Mouse (Mus musculus) layer of hippocampus, adult 9-11 months (tissue): ENCODE measurements around the gene Srf.

ENCODE experiments used
- DNase-seq: peaks from one replicate; pipeline ENCODE4 v3.0.0; 2022

Gene Srf

DNA sequence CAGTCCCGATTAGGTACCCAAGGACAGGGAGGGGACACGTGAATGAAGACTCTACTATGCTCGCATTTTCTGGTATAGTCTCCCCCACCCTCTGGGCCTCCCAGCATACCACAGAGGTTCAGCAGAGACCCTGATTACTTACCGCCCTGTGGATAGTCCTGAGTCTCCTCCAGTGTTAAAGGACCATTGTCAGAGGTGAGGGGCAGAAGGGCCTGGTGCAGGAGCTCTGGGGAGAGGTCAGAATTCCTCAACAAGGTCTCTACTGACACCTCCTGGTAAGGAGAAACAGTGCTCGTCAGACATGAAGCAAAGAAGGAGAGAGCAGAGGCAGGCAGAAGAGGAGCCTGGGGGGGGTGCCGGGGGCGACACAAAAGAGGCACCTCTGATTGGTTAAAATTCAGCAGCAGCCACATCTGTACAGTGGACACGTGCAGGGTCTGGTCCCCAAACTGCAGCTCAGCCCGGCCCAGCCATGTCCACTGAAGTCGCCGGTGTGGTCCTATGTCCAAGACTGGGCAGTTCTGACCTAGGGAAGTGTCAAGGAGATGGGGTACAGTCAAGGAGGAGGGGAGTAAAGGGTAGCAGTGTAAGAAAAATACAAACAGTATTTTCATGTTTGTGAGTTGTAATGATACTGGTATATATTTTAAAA is 44.8 kb downstream of the Srf start:
- DNase-seq: no peak

DNA sequence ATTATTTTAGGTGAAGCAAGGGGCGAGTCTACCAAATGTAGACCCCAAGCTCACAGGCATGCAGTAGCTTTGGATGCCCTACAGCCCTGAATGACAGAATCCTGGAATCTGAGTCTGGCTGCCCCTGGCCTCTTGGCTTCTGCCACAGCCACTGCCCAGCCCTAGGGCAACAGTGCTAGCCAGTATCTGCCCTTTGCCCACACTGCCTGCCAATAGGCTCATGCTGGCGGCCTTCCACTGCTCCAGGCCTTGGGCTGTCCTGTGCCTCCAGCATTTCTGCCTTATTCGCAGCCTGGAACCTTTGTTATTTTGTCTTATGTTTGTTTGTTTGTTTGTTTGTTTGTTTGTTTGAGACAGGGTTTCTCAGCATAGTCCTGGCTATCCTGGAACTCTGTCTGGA is 50.4 kb downstream of the Srf start:
- no peak for DNase-seq

DNA sequence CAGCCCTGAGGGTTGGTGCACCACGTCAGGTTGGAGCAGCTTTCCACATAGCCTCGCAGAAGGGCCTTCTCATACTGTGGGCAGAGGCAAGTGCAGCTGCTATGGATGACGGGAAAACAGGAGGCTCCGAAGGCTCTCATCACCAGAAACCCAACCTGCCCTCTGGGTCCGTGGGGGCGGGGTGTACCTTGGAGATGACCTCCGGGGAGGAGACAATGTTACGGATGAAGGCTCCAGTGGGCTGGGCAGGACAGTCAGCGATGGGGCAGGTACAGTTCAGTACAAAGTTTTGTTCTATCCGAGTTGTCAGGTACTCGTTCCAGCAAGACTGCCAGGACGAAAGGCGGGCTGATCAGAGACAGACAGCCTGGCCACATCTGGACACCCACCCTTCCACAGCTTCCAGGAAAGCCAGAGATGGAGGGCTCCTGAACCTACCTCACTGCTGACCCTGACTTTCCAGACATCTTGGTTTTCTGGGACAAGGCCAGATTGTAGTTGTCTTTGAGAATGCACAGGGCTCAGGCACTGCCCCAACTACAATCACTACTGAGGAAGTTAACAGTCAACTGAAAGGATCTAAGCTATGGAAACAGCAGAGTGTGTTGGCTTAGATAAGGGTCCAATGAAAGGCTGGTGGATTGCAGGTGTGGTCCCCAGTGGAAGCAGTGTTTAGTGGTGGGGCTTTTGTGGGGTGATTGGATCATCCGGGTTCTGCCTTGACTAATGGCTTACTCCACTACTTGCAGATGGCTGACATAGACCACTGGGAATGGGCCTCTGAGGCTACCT is 51.9 kb downstream of the Srf start:
- no peak for DNase-seq

DNA sequence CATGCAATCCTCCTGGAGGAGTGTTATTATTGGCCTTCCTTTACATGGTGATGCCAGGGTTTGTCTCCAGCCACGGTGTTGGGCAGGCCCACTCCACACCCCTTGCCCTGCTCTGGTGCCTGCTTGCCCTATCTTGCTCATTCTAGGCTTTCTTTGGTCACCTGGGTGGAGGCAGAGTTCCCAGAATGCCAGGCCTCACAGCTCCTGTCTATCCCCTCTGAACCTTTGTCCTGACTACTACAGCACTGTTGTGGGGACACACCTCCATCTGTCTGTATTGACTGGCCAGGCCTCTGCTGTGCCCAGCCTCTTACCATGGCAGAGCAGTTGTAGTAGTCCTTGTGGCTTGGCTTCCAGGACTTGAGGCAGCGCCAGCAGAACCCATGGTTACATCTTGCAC is 53.2 kb downstream of the Srf start:
- no peak for DNase-seq
